Mouse (Mus musculus) kidney, embryonic 16.5 days (tissue): ENCODE data around the gene Asprv1. TPM values are rescaled to one million over a fixed set of nuclear protein-coding genes. Genes with fewer than 3 reads are reported as not detected.

Source experiments
- ATAC-seq: fragments of 200-750 bp; cut with Nextera tagmentation; 2 replicates; pipeline ENCODE4 v1.8.0; 2017; ENCODE audit warnings: moderate TSS enrichment; ENCODE audit not compliant: low FRiP score, low TSS enrichment
- H3K27ac ChIP-seq: fragments of 300-500 bp; sonication (generic); 2 replicates; pipeline ENCODE4 v1.5.1; 2014; ENCODE audit warnings: low read length
- H3K27me3 ChIP-seq: fragments of 300-500 bp; sonication (generic); 2 replicates; pipeline ENCODE4 v1.6.1; 2014; ENCODE audit warnings: low read length, control low read depth, mixed read lengths; ENCODE audit not compliant: insufficient read depth
- H3K36me3 ChIP-seq: fragments of 300-500 bp; sonication (generic); 2 replicates; pipeline ENCODE4 v1.6.1; 2014; ENCODE audit warnings: low read length, control low read depth, mixed read lengths; ENCODE audit not compliant: insufficient read depth
- H3K4me1 ChIP-seq: fragments of 300-500 bp; sonication (generic); 2 replicates; pipeline ENCODE4 v1.6.1; 2014; ENCODE audit warnings: low read length, control low read depth, mixed read lengths; ENCODE audit not compliant: insufficient read depth
- H3K4me2 ChIP-seq: fragments of 300-500 bp; sonication (generic); replicated peaks from 2 replicates; pipeline ENCODE4 v1.6.1; 2014; ENCODE audit warnings: low read depth, low read length
- H3K4me3 ChIP-seq: fragments of 300-500 bp; sonication (generic); 2 replicates; pipeline ENCODE4 v1.5.1; 2014; ENCODE audit warnings: mild to moderate bottlenecking, low read length
- H3K9ac ChIP-seq: fragments of 300-500 bp; sonication (generic); replicated peaks from 2 replicates; pipeline ENCODE4 v1.6.1; 2014; ENCODE audit warnings: low read length
- H3K9me3 ChIP-seq: fragments of 300-500 bp; sonication (generic); 2 replicates; pipeline ENCODE4 v1.6.1; 2016; ENCODE audit warnings: low read length, control low read depth
- WGBS: fragments of 180-500 bp; shearing (Covaris S2); extraction: QIAGEN DNeasy Blood & Tissue Kit; methylation state at CpG from one replicate; pipeline ENCODE4 v1.1.7; 2014; 5-methylcytosine and 5-hydroxymethylcytosine counted together
- polyA plus RNA-seq: library from polyadenylated mRNA; unstranded; fragments of >200 nt; fragmentation: Nextera tagmentation; extraction: Ambion mirVana; gene quantifications from 2 replicates; pipeline ENCODE4 v1.2.1, GENCODE M21; 2015

Gene Asprv1
- polyA plus RNA-seq, 1 experiment from 2014 or later: 0.89 TPM

DNA sequence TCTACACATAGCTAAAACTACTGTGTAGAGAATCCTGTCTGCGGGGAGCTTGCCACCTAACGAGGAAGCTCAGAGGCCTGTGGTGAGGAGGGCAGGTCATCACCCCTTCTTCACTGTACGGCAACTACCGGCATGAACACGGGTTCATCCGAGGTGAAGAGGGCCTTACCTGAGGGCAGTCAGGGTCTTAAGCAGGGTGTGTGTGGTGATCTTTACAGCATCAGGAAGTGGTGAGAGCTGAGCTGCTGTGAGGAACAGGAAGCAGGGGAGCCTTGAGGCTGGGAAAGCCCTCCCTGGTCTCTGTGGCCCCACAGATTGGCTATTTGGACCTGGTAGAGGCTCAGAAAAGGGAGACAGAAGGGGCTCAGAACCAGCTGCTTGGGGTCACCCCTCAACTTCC is 20.5 kb upstream of the Asprv1 start:
- ATAC-seq: no peak
- H3K9me3 ChIP-seq: no peaks in the 10 kb centered on the region
- H3K9ac ChIP-seq: no peak overlapping the region
- H3K27ac ChIP-seq: no peak overlapping the region
- H3K36me3 ChIP-seq: no peaks in the 10 kb centered on the region
- H3K4me2 ChIP-seq: no peak overlapping the region
- peaks cover 6% of the 10 kb centered on the region; the same call in 1 of the 2 replicates for H3K4me1 ChIP-seq
- WGBS: 78% methylated on average over 6 of the region's 6 CpGs
- H3K27me3 ChIP-seq: no peaks in the 10 kb centered on the region
- no peak overlapping the region for H3K4me3 ChIP-seq

DNA sequence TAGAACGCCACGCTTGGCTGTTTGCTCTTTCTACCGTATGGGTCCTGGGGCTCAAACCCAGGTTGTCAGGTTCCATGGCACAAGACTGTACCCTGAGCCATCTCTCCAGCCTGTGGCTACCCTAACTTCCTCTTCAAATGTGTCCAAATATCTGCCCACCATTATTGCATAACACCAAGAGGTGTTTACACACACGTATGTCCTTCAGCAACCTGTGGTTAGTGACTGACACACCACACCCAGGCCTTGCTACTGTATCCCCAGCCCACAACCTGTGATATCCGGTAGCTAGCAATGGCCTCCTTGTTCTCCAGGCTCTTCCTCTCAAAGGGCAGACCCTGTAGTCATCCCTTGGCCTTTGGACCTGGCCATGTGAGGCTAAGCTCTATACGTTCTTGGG is 18.7 kb upstream of the Asprv1 start:
- Histone ChIP-seq H3K27me3 (no peaks in the 10 kb centered on the region), H3K4me2 (no peak overlapping the region), H3K9me3 (no peaks in the 10 kb centered on the region), H3K4me1 (peaks cover 6% of the 10 kb centered on the region; the same call in 1 of the 2 replicates), H3K36me3 (no peaks in the 10 kb centered on the region), H3K4me3 (no peak overlapping the region), H3K27ac (no peak overlapping the region), H3K9ac (no peak overlapping the region)
- ATAC-seq: no peak
- 90% methylated on average over 6 of the region's 6 CpGs for WGBS

DNA sequence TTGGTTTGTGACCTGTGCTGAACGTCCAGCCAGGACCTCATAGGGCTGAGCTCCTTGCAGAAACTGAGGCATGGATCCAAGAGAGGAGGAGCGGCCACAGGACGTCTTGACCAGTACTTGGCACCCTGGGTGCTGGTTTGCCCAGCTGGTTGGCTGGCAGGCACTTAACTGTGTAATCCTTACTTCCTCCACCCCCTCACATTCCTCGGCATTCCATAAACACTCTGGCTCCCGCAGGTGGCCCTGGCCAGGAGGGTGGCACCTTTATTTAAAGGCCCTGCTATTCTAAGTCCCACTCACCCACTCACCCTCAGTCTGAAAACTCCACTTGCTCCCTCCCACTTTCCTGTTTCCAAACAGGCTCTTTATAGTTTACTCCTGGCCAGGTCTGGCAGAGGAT is 17.2 kb upstream of the Asprv1 start:
- WGBS: 39% methylated on average over 5 of the region's 5 CpGs
- Histone ChIP-seq H3K27ac (no peak overlapping the region), H3K9ac (no peak overlapping the region), H3K4me3 (no peak overlapping the region), H3K36me3 (no peaks in the 10 kb centered on the region), H3K4me1 (peaks cover under 1% of the 10 kb centered on the region; the same call in 1 of the 2 replicates), H3K27me3 (no peaks in the 10 kb centered on the region), H3K9me3 (no peaks in the 10 kb centered on the region), H3K4me2 (no peak overlapping the region)
- ATAC-seq: 0 out of 2 replicates have a peak, but pooled peaks have one; percentile 23

DNA sequence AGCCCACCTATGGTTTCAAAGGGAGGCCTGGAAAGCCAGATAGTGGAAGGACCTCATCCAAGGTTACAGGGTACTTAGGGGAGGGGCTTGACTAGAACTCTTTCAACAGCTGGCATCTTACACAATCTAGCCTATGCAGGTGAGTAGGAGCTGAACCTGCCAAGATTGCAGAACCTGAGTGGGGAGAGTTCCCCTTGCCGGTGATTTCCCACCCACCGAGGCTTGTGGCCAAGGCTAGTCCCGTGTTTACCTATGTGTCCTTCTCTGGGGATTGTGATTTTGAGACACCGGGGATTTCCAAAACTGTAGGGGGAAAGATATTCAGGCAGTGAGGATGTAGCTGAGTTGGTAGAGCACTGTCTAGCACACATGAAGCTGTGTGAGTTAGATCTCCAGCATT is 12.7 kb upstream of the Asprv1 start:
- Histone ChIP-seq H3K4me2 (no peak overlapping the region), H3K27ac (no peak overlapping the region), H3K4me3 (no peak overlapping the region), H3K36me3 (no peaks in the 10 kb centered on the region), H3K4me1 (no peaks in the 10 kb centered on the region), H3K9ac (no peak overlapping the region), H3K9me3 (no peaks in the 10 kb centered on the region), H3K27me3 (no peaks in the 10 kb centered on the region)
- WGBS: 93% methylated on average over 4 of the region's 4 CpGs
- no peak for ATAC-seq

DNA sequence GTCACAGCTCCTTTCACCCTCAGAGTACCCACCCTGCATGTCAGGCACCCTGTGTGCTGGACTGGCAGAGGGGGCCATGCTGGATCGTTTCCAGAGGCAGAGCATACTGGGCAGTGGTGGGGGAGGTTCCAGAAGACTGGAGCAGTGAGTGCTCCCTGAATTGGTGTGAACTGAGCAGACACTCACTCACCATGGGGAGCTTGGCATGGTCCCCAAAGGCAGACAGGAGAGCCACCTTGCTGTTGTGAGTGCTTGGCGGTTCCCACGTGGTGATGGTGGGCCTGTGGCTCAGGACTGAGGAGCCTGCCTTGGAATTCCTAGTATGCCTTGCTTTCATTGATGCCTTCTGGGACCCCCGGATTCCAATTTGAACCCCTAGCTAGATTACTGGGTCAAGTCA is 4.8 kb upstream of the Asprv1 start:
- Histone ChIP-seq H3K9me3 (no peaks in the 10 kb centered on the region), H3K36me3 (no peaks in the 10 kb centered on the region), H3K27ac (no peak overlapping the region), H3K4me3 (no peak overlapping the region), H3K9ac (no peak overlapping the region), H3K4me2 (no peak overlapping the region), H3K27me3 (no peaks in the 10 kb centered on the region), H3K4me1 (no peaks in the 10 kb centered on the region)
- ATAC-seq: no peak
- WGBS: 80% methylated on average over 4 of the region's 4 CpGs

DNA sequence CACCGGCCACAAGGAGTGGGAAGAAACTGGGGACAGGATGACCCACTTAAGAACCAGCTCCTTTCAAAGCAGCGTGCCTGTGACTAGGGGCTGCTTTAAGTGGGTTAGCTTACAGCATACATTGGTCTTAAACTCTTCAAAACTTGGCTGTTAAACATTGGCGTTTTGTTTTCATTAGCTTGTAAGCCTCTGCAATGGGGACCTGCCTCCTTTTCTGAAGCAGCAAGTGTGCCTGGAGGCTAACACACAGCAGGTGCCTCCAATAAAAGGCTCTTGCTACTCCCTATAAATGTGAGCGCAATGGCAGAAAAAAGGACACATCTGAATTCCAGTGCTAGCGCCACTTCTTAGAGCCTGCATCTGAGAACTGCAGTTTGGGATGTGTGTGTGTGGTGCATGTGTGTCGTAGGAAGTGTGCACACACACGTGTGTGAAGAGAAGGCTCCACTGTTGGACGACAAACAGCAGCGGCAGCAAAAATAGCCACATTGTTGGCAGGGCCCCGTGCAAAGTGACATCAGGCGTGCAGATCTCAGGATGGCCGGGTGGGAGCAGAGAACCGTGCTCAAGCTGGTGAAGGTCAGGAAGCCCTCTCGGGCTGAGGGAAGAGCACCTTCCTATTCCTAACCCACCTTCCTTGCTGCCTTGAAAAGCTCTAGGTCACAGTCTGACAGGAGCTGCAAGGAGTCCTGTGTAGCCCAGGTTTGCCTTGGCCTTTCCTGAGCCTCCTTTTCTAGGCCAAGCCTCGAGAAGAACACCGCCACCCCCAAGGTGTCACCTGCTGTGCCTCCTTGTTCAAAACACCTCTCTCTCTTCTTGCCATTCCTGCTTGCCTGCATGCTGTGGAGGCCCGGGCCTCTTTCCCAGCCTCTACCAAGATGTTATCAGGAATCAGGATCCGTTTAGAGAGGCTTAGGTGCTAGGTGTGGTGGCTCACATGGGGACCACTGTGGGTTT is 3.6 kb upstream of the Asprv1 start:
- 60% methylated on average over 18 of the region's 18 CpGs for WGBS
- H3K27ac ChIP-seq: no peak overlapping the region
- no peak overlapping the region for H3K9ac ChIP-seq
- no peaks in the 10 kb centered on the region for H3K27me3 ChIP-seq
- H3K4me1 ChIP-seq: no peaks in the 10 kb centered on the region
- H3K4me2 ChIP-seq: no peak overlapping the region
- ATAC-seq: no peak
- no peak overlapping the region for H3K4me3 ChIP-seq
- H3K36me3 ChIP-seq: no peaks in the 10 kb centered on the region
- H3K9me3 ChIP-seq: no peaks in the 10 kb centered on the region

DNA sequence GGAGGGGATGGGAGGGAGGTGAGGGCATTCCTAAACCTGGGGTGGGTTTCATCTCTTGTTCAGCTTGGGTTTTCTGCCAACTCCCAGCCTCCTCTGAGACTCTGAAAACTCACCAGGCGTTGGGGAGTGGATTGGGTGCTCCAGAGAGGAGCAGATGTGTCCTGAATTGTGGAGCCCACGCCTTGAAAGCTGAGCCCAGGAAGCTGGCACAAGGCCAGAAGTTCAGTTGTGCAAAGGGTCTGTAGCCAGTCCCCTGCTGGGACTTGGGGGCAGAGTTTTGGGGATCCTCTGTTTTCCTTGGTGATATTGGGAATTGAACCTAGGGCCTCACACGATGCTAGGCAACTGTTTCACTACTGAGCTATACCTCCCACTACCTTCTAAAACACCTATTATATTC is 2.2 kb downstream of the Asprv1 start:
- Histone ChIP-seq H3K9ac (no peak overlapping the region), H3K4me1 (no peaks in the 10 kb centered on the region), H3K27me3 (no peaks in the 10 kb centered on the region), H3K27ac (no peak overlapping the region), H3K4me3 (no peak overlapping the region), H3K9me3 (no peaks in the 10 kb centered on the region), H3K4me2 (no peak overlapping the region), H3K36me3 (no peaks in the 10 kb centered on the region)
- WGBS: 62% methylated on average over 3 of the region's 3 CpGs
- no peak for ATAC-seq

DNA sequence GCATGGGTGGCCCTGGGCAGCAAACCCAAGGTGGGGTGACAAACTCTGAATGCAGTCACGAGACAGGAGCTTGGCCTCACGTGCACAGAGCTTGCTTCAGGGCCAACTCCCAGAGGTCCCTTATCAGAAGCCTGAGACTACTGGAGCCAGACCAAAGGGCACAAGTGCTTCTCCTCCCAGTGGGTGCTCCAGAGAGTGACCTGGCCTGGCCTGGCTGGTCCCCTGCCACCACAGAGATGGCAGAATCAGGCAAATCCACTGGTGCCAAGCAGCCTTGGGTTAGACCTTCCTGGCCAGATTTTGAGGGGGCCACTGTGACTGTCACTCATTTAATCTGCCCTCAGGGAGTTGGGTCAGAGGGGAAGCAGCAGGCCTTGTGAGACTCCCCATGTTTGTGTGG is 8.5 kb downstream of the Asprv1 start:
- Histone ChIP-seq H3K9me3 (no peaks in the 10 kb centered on the region), H3K27ac (no peak overlapping the region), H3K4me3 (no peak overlapping the region), H3K4me2 (no peak overlapping the region), H3K4me1 (no peaks in the 10 kb centered on the region), H3K36me3 (no peaks in the 10 kb centered on the region), H3K9ac (no peak overlapping the region), H3K27me3 (no peaks in the 10 kb centered on the region)
- no peak for ATAC-seq
- WGBS: 62% methylated on average over 2 of the region's 2 CpGs

DNA sequence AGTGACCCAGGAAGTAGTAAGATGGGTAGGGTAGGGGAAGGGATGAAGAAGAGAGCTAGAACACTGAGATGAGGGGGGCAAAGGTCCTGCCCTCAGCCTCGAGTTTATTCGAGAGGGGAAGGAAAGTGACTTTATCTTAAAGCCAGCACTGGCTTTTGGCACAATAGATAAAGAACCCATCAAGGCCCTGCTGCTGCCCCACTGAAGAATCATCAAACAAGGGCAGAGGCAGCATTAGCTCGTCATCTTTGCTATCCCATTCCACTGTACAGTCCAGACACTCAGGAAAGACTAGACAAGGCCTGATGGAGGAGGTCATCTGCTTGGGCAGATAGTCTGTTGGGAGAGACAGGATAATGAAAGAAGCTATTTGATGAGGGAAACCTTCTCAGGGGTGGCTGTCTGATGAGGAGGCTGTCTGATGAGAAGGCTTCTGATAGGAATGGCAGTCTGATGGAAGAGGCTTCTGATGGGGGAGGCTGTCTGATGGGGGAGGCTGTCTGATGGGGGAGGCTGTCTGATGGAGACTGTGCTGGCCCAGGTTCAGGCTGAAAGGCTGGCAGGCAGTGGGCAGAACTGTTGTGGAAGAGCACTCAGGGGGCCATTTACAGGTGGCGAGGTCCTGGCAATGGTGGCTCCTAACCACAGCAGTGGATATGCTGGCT is 9.3 kb downstream of the Asprv1 start:
- Histone ChIP-seq H3K4me2 (no peak overlapping the region), H3K36me3 (no peaks in the 10 kb centered on the region), H3K4me3 (no peak overlapping the region), H3K4me1 (no peaks in the 10 kb centered on the region), H3K9me3 (no peaks in the 10 kb centered on the region), H3K27me3 (no peaks in the 10 kb centered on the region), H3K9ac (no peak overlapping the region), H3K27ac (no peak overlapping the region)
- WGBS: 57% methylated on average over 4 of the region's 4 CpGs
- ATAC-seq: no peak

DNA sequence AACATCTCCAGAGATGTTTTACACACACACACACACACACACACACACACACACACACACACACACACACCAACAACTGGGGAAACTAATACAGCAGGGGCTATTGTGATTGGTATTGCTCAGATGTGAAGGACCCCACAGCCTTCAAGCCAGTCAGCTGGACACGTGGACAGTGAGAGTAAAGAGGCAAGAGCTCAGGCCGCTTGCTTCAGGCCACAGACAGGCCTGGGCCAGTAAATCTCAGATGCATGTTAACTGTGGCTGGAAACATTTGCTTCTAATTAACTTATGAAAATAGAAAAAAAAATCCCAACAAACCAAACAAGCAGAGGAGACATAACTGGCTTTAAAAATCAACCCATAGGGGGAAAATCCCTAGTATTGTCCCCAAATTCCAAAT is 9.9 kb downstream of the Asprv1 start:
- no peak overlapping the region for H3K27ac ChIP-seq
- no peaks in the 10 kb centered on the region for H3K9me3 ChIP-seq
- H3K27me3 ChIP-seq: no peaks in the 10 kb centered on the region
- WGBS: 53% methylated on average over 2 of the region's 2 CpGs
- no peak overlapping the region for H3K9ac ChIP-seq
- H3K36me3 ChIP-seq: no peaks in the 10 kb centered on the region
- ATAC-seq: no peak
- H3K4me3 ChIP-seq: no peak overlapping the region
- H3K4me1 ChIP-seq: no peaks in the 10 kb centered on the region
- H3K4me2 ChIP-seq: no peak overlapping the region
